Mouse (Mus musculus) G1E-ER4 (cell line): ENCODE measurements around the gene 1700025G04Rik. TPM values are rescaled to one million over a fixed set of nuclear protein-coding genes. Genes with fewer than 3 reads are reported as not detected.

ENCODE experiments used
- GATA1 ChIP-seq: IDR thresholded peaks from one replicate; pipeline ENCODE4 v1.8.0; 2012; ENCODE audit warnings: low read length, inconsistent platforms
- polyA plus RNA-seq: library from polyadenylated mRNA; stranded (reverse); fragments of >175 nt; gene quantifications from 2 replicates; pipeline ENCODE4 v1.2.3, GENCODE M21; 2012

Gene 1700025G04Rik
- polyA plus RNA-seq, 1 experiment = not detected

DNA sequence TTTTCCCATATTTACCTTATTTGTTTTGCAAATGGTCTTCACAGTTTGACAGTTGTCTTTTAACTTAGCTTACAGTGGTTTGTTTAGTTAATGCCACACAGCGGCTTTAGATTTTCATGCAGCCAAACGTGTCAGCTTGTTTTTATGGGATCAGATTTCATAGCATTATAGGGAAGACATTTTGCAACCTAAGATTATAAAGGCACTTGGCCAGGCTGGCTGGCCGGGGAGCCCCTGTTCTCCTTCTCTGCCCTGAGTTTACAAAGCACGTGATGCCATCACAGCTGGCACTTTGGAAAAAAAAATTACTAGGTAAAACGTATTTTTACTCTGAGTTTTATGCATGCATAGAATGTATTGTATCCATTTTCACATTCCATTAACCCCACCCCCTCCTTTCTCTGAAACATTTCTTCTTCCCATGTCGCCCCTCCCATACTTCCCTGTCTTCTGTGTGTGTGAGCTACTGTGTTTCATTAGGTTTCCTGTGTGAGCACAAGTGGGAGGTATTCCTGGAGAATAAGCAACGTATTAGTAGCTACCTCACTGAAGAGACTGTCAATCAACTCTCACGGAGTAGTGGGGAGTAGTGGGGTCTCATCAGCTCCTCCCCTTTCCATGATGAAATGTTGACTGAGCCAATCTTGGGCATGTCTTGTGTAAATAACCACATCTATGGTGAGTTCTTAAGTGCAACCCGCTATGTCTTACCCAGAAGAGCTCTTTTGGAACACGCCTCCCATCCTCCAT is 93.8 kb downstream of the 1700025G04Rik start:
- TF ChIP-seq GATA1 = no peak

- no peak for TF ChIP-seq GATA1
Measured at GRCm38 (mm10) chr1:151994271-151994670, 95.7 kb downstream of the 1700025G04Rik start.

DNA sequence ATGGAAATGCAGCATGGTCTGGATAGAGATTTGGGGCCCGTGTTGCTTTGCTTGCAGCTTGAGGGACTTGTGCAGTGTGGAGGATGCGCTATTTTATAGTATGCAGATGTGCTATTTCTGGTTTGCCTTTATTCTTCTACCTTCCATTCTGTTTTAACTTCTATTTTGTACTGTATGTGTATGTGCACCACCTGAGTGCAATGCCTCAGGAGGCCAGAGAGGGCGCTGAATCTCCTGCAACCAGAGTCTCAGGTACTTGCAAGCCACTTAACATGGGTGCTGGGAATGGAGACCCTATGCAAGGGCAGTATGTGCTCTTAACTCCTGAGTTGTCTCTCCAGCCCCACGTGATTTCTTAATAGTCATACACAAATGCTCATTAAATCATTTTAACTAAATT is 98.4 kb downstream of the 1700025G04Rik start:
- no peak for TF ChIP-seq GATA1

GRCm38 (mm10) chr1:151990615-151991014 is 99.3 kb downstream of the 1700025G04Rik start:
- no peak for TF ChIP-seq GATA1

- TF ChIP-seq GATA1 = no peak
Measured at GRCm38 (mm10) chr1:151988713-151989112, 101.2 kb downstream of the 1700025G04Rik start.

- no peak for TF ChIP-seq GATA1
Measured at GRCm38 (mm10) chr1:151988066-151988465, 101.9 kb downstream of the 1700025G04Rik start.

DNA sequence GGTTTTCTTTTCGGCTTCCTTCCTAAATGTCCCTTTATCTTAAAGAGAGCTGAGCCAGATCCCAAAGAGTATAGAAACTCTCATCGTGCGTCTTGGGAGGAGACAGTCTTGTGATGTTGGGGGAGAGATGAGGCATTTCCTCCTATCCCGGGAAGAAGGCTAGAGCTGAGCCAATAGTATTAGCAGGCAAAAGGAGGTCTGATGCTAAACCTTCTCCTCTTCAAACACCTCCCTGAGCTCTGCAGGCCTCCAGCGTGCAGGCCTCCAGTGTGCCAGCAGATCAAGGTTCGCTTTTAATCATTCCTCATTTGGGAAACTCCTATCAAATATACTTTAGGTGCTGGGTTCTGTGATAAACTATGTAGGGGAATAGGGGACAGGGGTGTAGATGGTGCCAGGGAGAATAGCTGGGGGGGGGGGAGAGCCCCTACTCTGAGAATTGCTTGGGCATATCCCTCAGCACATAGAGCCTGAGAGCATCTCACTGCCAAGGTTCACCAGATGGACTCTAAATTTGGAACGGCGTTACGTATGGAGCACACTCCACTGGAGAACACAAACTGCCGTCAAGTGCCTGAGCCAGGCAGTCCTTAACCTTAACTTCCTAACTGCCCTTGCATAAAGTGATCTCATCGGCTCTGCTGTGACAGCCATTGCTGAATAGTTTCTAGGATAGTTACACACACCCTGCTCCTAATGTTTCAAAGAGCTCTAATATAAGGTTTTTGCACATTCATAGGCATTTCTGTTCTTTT is 103.7 kb downstream of the 1700025G04Rik start:
- TF ChIP-seq GATA1 = no peak

- TF ChIP-seq GATA1 = no peak
Measured at GRCm38 (mm10) chr1:151985056-151985455, 104.9 kb downstream of the 1700025G04Rik start.

- no peak for TF ChIP-seq GATA1
Measured at GRCm38 (mm10) chr1:151983991-151984390, 105.9 kb downstream of the 1700025G04Rik start.

GRCm38 (mm10) chr1:151980498-151980897 is 109.4 kb downstream of the 1700025G04Rik start:
- TF ChIP-seq GATA1 = no peak

DNA sequence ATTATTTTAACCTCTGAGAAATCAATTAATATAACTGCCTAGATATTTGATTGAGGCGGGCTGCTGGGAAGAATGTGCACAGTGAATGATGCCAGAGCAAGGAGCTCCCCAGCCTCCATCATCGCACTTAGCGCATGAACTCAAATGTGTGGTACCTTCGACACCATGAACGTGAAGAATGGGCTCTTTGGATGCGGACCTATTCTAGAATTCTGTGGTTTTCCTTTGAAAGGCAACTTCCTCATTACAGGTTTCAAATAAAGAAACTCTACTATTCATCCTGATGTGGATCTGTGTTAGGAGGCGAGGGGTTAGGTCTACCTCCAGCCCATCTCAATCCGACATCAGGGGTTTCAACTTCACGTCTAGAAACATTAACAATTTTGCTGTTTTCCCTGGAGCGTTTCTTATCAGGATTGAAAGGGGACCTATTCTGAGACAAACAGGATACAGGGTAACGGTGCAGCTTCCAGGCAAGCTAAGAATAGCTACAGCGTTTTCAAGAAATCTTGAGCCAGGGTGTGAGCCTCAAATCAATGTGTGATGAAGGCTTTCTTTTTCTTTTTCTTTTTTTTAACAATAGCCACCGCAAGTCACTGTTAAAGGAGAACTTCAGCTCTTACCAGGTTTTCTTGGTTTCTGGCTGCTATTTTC is 110.0 kb downstream of the 1700025G04Rik start:
- TF ChIP-seq GATA1 = no peak

- no peak for TF ChIP-seq GATA1
Measured at GRCm38 (mm10) chr1:151978751-151979150, 111.2 kb downstream of the 1700025G04Rik start.

DNA sequence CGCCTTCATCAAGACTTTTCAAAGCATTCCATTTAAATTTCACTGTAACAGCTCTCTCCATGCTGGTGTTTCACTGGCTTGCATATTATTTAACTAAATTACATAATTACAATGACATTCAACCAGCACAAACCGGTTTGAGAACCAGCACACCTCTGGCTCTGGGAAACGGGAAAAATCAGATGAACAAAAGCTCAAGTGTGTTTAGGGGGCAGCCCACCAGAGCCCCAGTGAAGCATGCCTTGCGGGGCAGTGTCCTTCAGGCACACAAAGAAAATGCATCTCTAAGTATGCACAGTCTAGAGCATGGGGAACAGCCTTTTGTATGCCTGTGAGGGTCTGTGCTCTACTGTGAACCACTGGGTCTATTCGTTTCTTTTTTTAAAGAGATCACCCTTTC is 112.3 kb downstream of the 1700025G04Rik start:
- no peak for TF ChIP-seq GATA1

DNA sequence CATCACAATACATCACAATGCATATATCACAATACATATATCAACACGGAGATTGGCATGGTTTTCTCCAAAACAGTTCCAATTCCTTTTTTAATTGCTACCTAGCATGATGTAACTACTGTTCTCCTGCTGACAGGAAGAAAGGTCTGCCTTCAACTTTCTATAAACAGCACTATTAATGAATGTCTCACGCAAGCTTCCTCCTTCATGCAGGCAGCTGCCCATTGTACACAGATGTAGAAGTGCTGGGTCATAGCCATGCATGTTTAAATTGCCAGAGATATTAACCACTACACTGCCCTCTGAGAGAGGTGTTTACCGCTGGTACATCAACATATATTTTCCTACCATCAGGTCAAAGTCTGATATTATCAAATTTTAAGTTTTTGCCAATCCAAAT is 113.1 kb downstream of the 1700025G04Rik start:
- no peak for TF ChIP-seq GATA1

- TF ChIP-seq GATA1 = no peak
Measured at GRCm38 (mm10) chr1:151975418-151976379, 114.2 kb downstream of the 1700025G04Rik start.
